Mouse (Mus musculus) cerebellum, adult 2 months (tissue): ENCODE measurements around the gene Cmtm2a. TPM values are rescaled to one million over a fixed set of nuclear protein-coding genes. Genes with fewer than 3 reads are reported as not detected.

Experiments used
- DNase-seq, 2 experiments: peaks; one replicate each; pipeline ENCODE4 v3.0.0; 2021
- H3K27ac ChIP-seq: fragments of 200-500 bp; 2 replicates; pipeline ENCODE4 v1.5.1; 2012; ENCODE audit warnings: low read length, control low read depth, inconsistent platforms; ENCODE audit not compliant: insufficient read depth
- H3K27me3 ChIP-seq: fragments of 200-500 bp; 2 replicates; pipeline ENCODE4 v1.6.1; 2012; ENCODE audit warnings: inconsistent platforms, mild to moderate bottlenecking, low read length, moderate library complexity; ENCODE audit not compliant: control insufficient read depth, insufficient read depth
- H3K4me1 ChIP-seq: fragments of 200-500 bp; 2 replicates; pipeline ENCODE4 v1.6.1; 2011; ENCODE audit warnings: low read length; ENCODE audit not compliant: control insufficient read depth, insufficient read depth
- H3K4me3 ChIP-seq: fragments of 200-500 bp; replicated peaks from 2 replicates; pipeline ENCODE3; 2011; ENCODE audit warnings: mild to moderate bottlenecking, low read depth, low read length, control low read depth; ENCODE audit not compliant: insufficient read depth
- CTCF ChIP-seq: fragments of 200-500 bp; IDR thresholded peaks from 2 replicates; pipeline ENCODE4 v1.5.1; 2011; ENCODE audit warnings: low read depth, mild to moderate bottlenecking, control low read depth, low read length, moderate library complexity, borderline replicate concordance; ENCODE audit not compliant: insufficient read depth
- POLR2A ChIP-seq: fragments of 200-500 bp; IDR thresholded peaks from 2 replicates; pipeline ENCODE4 v1.6.1; 2011; ENCODE audit warnings: low read length, control low read depth, borderline replicate concordance; ENCODE audit not compliant: insufficient read depth
- WGBS: fragments of 180-500 bp; shearing (Covaris S2); methylation state at CpG from one replicate; pipeline ENCODE4 v1.1.7; 2018; 5-methylcytosine and 5-hydroxymethylcytosine counted together
- polyA plus RNA-seq: library from polyadenylated mRNA; depleted of rRNA; stranded (reverse); fragments of >200 nt; gene quantifications from 2 replicates; pipeline ENCODE4 v1.2.3, GENCODE M21; 2012; rRNA removed

The Cmtm2a gene
- polyA plus RNA-seq, 1 experiment, result not detected

DNA sequence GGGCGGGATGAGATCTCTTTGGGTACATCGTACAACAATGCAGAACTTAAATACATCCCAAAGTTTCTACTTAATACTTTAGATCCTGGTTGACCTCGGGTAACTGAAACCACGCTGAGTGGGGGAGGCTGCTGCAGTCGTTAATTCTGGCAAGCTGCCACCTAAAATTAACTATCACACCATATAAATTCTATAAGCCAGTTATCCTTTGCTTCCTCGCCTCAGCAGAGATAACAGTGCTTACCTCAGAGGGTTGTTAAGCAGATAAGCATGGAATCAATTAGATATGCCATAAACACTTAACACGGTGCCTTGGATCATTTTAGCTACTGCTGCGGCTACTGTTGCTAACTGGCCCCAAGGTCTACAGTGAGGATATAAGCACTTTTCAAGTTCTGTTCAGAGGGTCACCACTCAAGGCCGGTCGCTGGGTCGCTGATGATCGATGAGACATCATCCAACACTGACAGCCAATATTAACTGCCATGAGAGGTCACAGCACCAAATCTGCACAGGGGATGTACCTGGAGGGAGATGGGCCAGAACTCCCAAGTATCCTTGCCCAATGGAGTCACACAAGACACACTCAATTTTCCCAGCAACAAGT, 50.8 kb downstream of the Cmtm2a start:
- TF ChIP-seq CTCF, result no peak
- no peak for TF ChIP-seq POLR2A
- peaks cover 4% of the 10 kb centered on the region; the same call in 1 of the 2 replicates for H3K4me1 ChIP-seq
- no peaks in the 10 kb centered on the region for H3K27me3 ChIP-seq
- no peak overlapping the region for H3K27ac ChIP-seq
- H3K4me3 ChIP-seq, result no peak overlapping the region
- WGBS, result 69% methylated on average over 12 of the region's 12 CpGs
- DNase-seq, result no peak

DNA sequence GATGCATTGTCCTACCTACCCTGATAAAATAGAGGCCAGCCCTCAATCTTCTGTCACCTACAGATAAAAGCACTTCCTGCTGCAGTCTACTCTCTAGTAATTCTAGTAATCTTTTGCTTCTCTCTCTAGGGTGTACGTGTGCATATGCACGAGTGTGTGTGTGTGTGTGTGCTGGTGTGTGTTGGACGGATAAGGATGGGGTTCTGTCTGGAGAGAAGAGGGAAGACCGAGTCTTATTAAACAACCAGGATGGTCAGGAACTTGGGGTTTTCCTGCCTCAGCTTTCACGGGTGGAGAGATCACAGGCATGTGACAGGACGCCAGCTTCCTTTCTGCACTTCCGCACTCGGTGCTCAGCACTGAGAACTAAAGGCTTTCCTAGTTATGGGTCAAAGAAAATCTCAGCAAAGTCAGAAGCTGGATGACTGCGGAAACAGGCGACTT, 53.5 kb downstream of the Cmtm2a start:
- no peaks in the 10 kb centered on the region for H3K4me1 ChIP-seq
- no peaks in the 10 kb centered on the region for H3K27me3 ChIP-seq
- TF ChIP-seq CTCF, result no peak
- no peak for TF ChIP-seq POLR2A
- H3K27ac ChIP-seq, result no peak overlapping the region
- H3K4me3 ChIP-seq, result no peak overlapping the region
- 86% methylated on average over 10 of the region's 10 CpGs for WGBS
- DNase-seq, result no peak

DNA sequence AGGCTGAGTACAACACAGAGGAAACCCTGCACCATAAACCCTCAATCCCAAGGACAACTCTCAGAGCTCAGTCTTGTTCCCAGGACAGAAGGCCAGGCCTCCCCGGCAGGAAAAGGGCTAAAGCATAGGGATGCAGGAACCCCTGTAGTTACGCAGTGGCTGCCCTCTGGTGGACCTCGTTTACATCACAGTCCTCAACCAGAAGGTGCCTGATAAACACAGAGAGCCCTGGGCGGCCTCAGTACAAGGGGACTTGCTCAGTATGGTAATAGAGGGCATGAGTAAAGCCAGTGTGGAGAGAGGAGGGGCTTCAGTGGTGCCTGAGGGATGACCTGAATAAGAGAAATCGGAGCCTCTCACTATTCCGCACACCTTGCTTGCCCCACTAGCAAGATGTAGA, 58.4 kb downstream of the Cmtm2a start:
- Histone ChIP-seq H3K4me1 (no peaks in the 10 kb centered on the region), H3K27me3 (no peaks in the 10 kb centered on the region), H3K27ac (no peak overlapping the region), H3K4me3 (no peak overlapping the region)
- WGBS, result 53% methylated on average over 6 of the region's 6 CpGs
- DNase-seq, result no peak
- TF ChIP-seq CTCF, result no peak
- no peak for TF ChIP-seq POLR2A

DNA sequence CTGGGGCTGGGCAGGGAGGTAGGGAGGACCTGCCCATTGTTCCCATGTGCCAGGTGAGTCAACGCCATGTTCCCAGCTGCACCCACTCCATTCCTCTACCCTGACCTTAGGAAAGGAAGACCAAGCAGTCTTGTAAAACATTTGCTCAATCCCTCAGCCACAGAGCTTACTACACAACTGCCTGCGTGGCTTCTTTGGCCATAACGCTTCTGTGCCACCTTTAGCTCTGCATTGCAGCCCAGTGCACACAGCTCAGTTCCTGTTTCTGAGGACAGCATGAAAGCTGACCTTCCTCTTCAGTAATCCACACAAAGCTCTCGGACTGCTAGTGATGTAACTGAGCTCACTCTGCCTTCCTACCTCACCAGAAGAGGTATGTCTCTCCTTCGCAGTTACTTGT, 60.1 kb downstream of the Cmtm2a start:
- Histone ChIP-seq H3K27ac (no peak overlapping the region), H3K4me3 (no peak overlapping the region), H3K4me1 (no peaks in the 10 kb centered on the region), H3K27me3 (no peaks in the 10 kb centered on the region)
- DNase-seq, result no peak
- TF ChIP-seq CTCF, result no peak
- TF ChIP-seq POLR2A, result no peak
- WGBS, result 99% methylated on average over 5 of the region's 5 CpGs

DNA sequence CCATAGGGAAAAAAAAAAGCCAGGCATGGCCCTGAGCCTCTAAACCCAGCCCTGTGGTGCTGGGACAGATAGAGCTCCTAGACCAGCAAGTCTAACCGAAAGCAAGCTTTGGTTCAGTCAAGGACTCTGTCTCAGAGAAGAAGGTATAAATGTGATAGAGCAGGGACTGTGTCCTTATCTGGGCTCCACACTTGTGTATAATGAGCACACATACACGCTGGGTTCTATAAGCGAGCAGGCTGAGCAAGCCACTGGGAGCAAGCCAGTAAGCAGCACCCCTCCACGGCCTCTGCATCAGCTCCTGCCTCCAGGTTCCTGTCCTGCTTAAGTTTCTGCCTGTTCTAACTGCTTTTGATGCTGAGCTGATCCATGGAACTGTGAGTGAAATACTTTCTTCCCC, 60.9 kb downstream of the Cmtm2a start:
- H3K4me3 ChIP-seq, result no peak overlapping the region
- no peaks in the 10 kb centered on the region for H3K27me3 ChIP-seq
- TF ChIP-seq POLR2A (no peak), CTCF (no peak)
- no peaks in the 10 kb centered on the region for H3K4me1 ChIP-seq
- H3K27ac ChIP-seq, result no peak overlapping the region
- DNase-seq, result no peak
- 98% methylated on average over 4 of the region's 4 CpGs for WGBS

Other genes starting within 250 kb of the Cmtm2a start
- gene Cdh5, start 191.6 kb downstream of the Cmtm2a start, polyA plus RNA-seq, result 9.9 and 10.3 TPM in 2 replicates
- 21.8 and 23.0 TPM in 2 replicates for gene Bean1, start 122.7 kb downstream of the Cmtm2a start, polyA plus RNA-seq
- 37.2 and 38.4 TPM in 2 replicates for gene Tk2, start 44.6 kb downstream of the Cmtm2a start, polyA plus RNA-seq
- 6.9 and 7.9 TPM in 2 replicates for gene Cklf, start 42.3 kb downstream of the Cmtm2a start, polyA plus RNA-seq
- gene Gm45711, start 16.9 kb upstream of the Cmtm2a start, polyA plus RNA-seq, result not detected in 2 replicates
- not detected in 2 replicates for gene Cmtm1, start 17.0 kb upstream of the Cmtm2a start, polyA plus RNA-seq
- gene Gm11020, start 28.4 kb upstream of the Cmtm2a start, polyA plus RNA-seq, result not detected in 2 replicates
- not detected in 2 replicates for gene Cmtm2b, start 29.0 kb upstream of the Cmtm2a start, polyA plus RNA-seq
- gene Cmtm3, start 46.2 kb upstream of the Cmtm2a start, polyA plus RNA-seq, result 16.9 and 18.6 TPM in 2 replicates
- 31.1 and 33.3 TPM in 2 replicates for gene Cmtm4, start 102.6 kb upstream of the Cmtm2a start, polyA plus RNA-seq
- 174 and 191 TPM in 2 replicates for gene Dync1li2, start 149.9 kb upstream of the Cmtm2a start, polyA plus RNA-seq
- 0.23 and 0.40 TPM in 2 replicates for gene Terb1, start 216.7 kb upstream of the Cmtm2a start, polyA plus RNA-seq
- 96.1 and 96.5 TPM in 2 replicates for gene Nae1, start 241.5 kb upstream of the Cmtm2a start, polyA plus RNA-seq
- gene Car7, start 241.5 kb upstream of the Cmtm2a start, polyA plus RNA-seq, result 59.8 and 67.8 TPM in 2 replicates